Mouse (Mus musculus) small intestine, adult 2 months (tissue): ENCODE measurements around the gene Eif1ax. TPM values are rescaled to one million over a fixed set of nuclear protein-coding genes. Genes with fewer than 3 reads are reported as not detected.
"Not testable (repeated sequence)": the region's sequence is repeated elsewhere in the genome, so short reads cannot be mapped to it uniquely, and the experiment has no call there.

Experiments
- H3K27ac ChIP-seq: fragments of 200-500 bp; 2 replicates; pipeline ENCODE4 v1.5.1; 2012; ENCODE audit warnings: low read depth, low read length, control low read depth, inconsistent platforms; ENCODE audit not compliant: insufficient read depth
- H3K27me3 ChIP-seq: fragments of 200-500 bp; 2 replicates; pipeline ENCODE4 v1.6.1; 2012; ENCODE audit warnings: mild to moderate bottlenecking, moderate library complexity, low read length, inconsistent platforms; ENCODE audit not compliant: control insufficient read depth, insufficient read depth
- H3K36me3 ChIP-seq: fragments of 200-500 bp; 2 replicates; pipeline ENCODE4 v1.6.1; 2012; ENCODE audit warnings: mild to moderate bottlenecking, low read length, control low read depth, inconsistent platforms; ENCODE audit not compliant: control insufficient read depth, insufficient read depth
- H3K4me1 ChIP-seq: fragments of 200-500 bp; 2 replicates; pipeline ENCODE4 v1.6.1; 2012; ENCODE audit warnings: low read length, inconsistent platforms, mixed read lengths; ENCODE audit not compliant: control insufficient read depth, insufficient read depth, insufficient read length
- H3K4me3 ChIP-seq: fragments of 200-500 bp; 2 replicates; pipeline ENCODE4 v1.5.1; 2012; ENCODE audit warnings: low read depth, mild to moderate bottlenecking, control low read depth, inconsistent platforms, low read length, moderate library complexity
- CTCF ChIP-seq: fragments of 200-500 bp; IDR thresholded peaks from 2 replicates; pipeline ENCODE4 v1.5.1; 2012; ENCODE audit warnings: low read depth, mild to moderate bottlenecking, control low read depth, inconsistent platforms, low read length, moderate library complexity, mixed read lengths; ENCODE audit not compliant: insufficient replicate concordance, insufficient read length; ENCODE audit errors: extremely low read depth
- POLR2A ChIP-seq: fragments of 200-500 bp; IDR thresholded peaks from 2 replicates; pipeline ENCODE4 v1.6.1; 2012; ENCODE audit warnings: low read depth, mild to moderate bottlenecking, control low read depth, inconsistent platforms, low read length, moderate library complexity
- WGBS: fragments of 180-500 bp; shearing (Covaris S2); methylation state at CpG from one replicate; pipeline ENCODE4 v1.1.7; 2018; 5-methylcytosine and 5-hydroxymethylcytosine counted together
- polyA plus RNA-seq: library from polyadenylated mRNA; depleted of rRNA; stranded (reverse); fragments of >200 nt; gene quantifications from 2 replicates; pipeline ENCODE4 v1.2.3, GENCODE M21; 2012; rRNA removed

Gene Eif1ax
- polyA plus RNA-seq, 1 experiment: 38.6 TPM

GRCm38 (mm10) chrX:159409253-159409652 is 37.3 kb downstream of the Eif1ax start:
- WGBS: 18% methylated on average over 4 of the region's 4 CpGs
- Histone ChIP-seq H3K27me3 (no peaks in the 10 kb centered on the region; the same call in 1 of the 2 replicates), H3K36me3 (no peaks in the 10 kb centered on the region), H3K4me3 (no peak overlapping the region), H3K27ac (no peak overlapping the region), H3K4me1 (no peaks in the 10 kb centered on the region)
- TF ChIP-seq POLR2A: no peak
- peak; percentile 31; the same call in 1 of the 2 replicates for TF ChIP-seq CTCF

GRCm38 (mm10) chrX:159414130-159414828 is 42.3 kb downstream of the Eif1ax start, which contains the start of gene Map7d2:
Map7d2 (plus strand) TSS chrX:159414572.
- Histone ChIP-seq H3K27ac (no peak within 1 kb of the TSS), H3K4me1 (peaks cover 6% of the 10 kb centered on the region; the same call in 1 of the 2 replicates), H3K27me3 (peaks cover 8% of the 10 kb centered on the region), H3K36me3 (no peaks in the 10 kb centered on the region), H3K4me3 (peak within 1 kb of the TSS; percentile 59)
- 34% methylated on average over 82 of the region's 83 CpGs for WGBS
- TF ChIP-seq CTCF (no peak), POLR2A (no peak)

- peaks cover 6% of the 10 kb centered on the region; the same call in 1 of the 2 replicates for H3K4me1 ChIP-seq
- 15% methylated on average over 59 of the region's 65 CpGs for WGBS
- TF ChIP-seq CTCF (no peak), POLR2A (no peak)
Observed at GRCm38 (mm10) chrX:159414829-159415673, 43.1 kb downstream of the Eif1ax start.

GRCm38 (mm10) chrX:159430507-159430906 is 58.5 kb downstream of the Eif1ax start:
- not testable (repeated sequence) for H3K4me3 ChIP-seq, H3K27me3 ChIP-seq, H3K4me1 ChIP-seq, H3K27ac ChIP-seq, H3K36me3 ChIP-seq
- 84% methylated on average over 3 of the region's 3 CpGs for WGBS

More at GRCm38 (mm10) chrX:159414829-159415673, 43.1 kb downstream of the Eif1ax start:
- Histone ChIP-seq H3K27ac (no peak overlapping the region), H3K36me3 (no peaks in the 10 kb centered on the region), H3K4me3 (peak overlapping the region; percentile 59), H3K27me3 (peaks cover 8% of the 10 kb centered on the region)

Other genes starting within 250 kb of the Eif1ax start
- gene Rps6ka3, start 161.9 kb upstream of the Eif1ax start, polyA plus RNA-seq: 3.8 and 7.8 TPM in 2 replicates
- gene Map7d2, start 42.4 kb downstream of the Eif1ax start, polyA plus RNA-seq: not detected in 2 replicates
- 0.06 and 0.58 TPM in 2 replicates for gene Bclaf3, start 154.5 kb downstream of the Eif1ax start, polyA plus RNA-seq